Mouse (Mus musculus) small intestine, adult 2 months (tissue): ENCODE data around the gene Zranb2. TPM values are rescaled to one million over a fixed set of nuclear protein-coding genes. Genes with fewer than 3 reads are reported as not detected.

Experiments used
- H3K27ac ChIP-seq: fragments of 200-500 bp; 2 replicates; pipeline ENCODE4 v1.5.1; 2012; ENCODE audit warnings: low read depth, low read length, control low read depth, inconsistent platforms; ENCODE audit not compliant: insufficient read depth
- H3K27me3 ChIP-seq: fragments of 200-500 bp; 2 replicates; pipeline ENCODE4 v1.6.1; 2012; ENCODE audit warnings: mild to moderate bottlenecking, moderate library complexity, low read length, inconsistent platforms; ENCODE audit not compliant: control insufficient read depth, insufficient read depth
- H3K36me3 ChIP-seq: fragments of 200-500 bp; 2 replicates; pipeline ENCODE4 v1.6.1; 2012; ENCODE audit warnings: mild to moderate bottlenecking, low read length, control low read depth, inconsistent platforms; ENCODE audit not compliant: control insufficient read depth, insufficient read depth
- H3K4me1 ChIP-seq: fragments of 200-500 bp; 2 replicates; pipeline ENCODE4 v1.6.1; 2012; ENCODE audit warnings: low read length, inconsistent platforms, mixed read lengths; ENCODE audit not compliant: control insufficient read depth, insufficient read depth, insufficient read length
- H3K4me3 ChIP-seq: fragments of 200-500 bp; 2 replicates; pipeline ENCODE4 v1.5.1; 2012; ENCODE audit warnings: low read depth, mild to moderate bottlenecking, control low read depth, inconsistent platforms, low read length, moderate library complexity
- CTCF ChIP-seq: fragments of 200-500 bp; IDR thresholded peaks from 2 replicates; pipeline ENCODE4 v1.5.1; 2012; ENCODE audit warnings: low read depth, mild to moderate bottlenecking, control low read depth, inconsistent platforms, low read length, moderate library complexity, mixed read lengths; ENCODE audit not compliant: insufficient replicate concordance, insufficient read length; ENCODE audit errors: extremely low read depth
- POLR2A ChIP-seq: fragments of 200-500 bp; IDR thresholded peaks from 2 replicates; pipeline ENCODE4 v1.6.1; 2012; ENCODE audit warnings: low read depth, mild to moderate bottlenecking, control low read depth, inconsistent platforms, low read length, moderate library complexity
- WGBS: fragments of 180-500 bp; shearing (Covaris S2); methylation state at CpG from one replicate; pipeline ENCODE4 v1.1.7; 2018; 5-methylcytosine and 5-hydroxymethylcytosine counted together
- polyA plus RNA-seq: library from polyadenylated mRNA; depleted of rRNA; stranded (reverse); fragments of >200 nt; gene quantifications from 2 replicates; pipeline ENCODE4 v1.2.3, GENCODE M21; 2012; rRNA removed

Gene Zranb2
- polyA plus RNA-seq, 1 experiment, result 0.81 TPM

- TF ChIP-seq POLR2A, result no peak
- no peak for TF ChIP-seq CTCF
- Histone ChIP-seq H3K4me3 (no peak overlapping the region), H3K4me1 (peaks cover 10% of the 10 kb centered on the region; the same call in 1 of the 2 replicates), H3K27ac (no peak overlapping the region), H3K36me3 (no peaks in the 10 kb centered on the region), H3K27me3 (no peaks in the 10 kb centered on the region)
- 68% methylated on average over 5 of the region's 5 CpGs for WGBS
Observed at GRCm38 (mm10) chr3:157578469-157579170, 44.7 kb downstream of the Zranb2 start.

- Histone ChIP-seq H3K4me3 (no peak overlapping the region), H3K36me3 (no peaks in the 10 kb centered on the region), H3K4me1 (peaks cover 10% of the 10 kb centered on the region; the same call in 1 of the 2 replicates), H3K27me3 (no peaks in the 10 kb centered on the region), H3K27ac (no peak overlapping the region)
- 60% methylated on average over 2 of the region's 2 CpGs for WGBS
- TF ChIP-seq CTCF (no peak), POLR2A (no peak)
Observed at GRCm38 (mm10) chr3:157579376-157579775, 45.4 kb downstream of the Zranb2 start.

GRCm38 (mm10) chr3:157580299-157580698 is 46.3 kb downstream of the Zranb2 start:
- WGBS, result 75% methylated on average over 4 of the region's 4 CpGs
- no peak overlapping the region for H3K4me3 ChIP-seq
- no peaks in the 10 kb centered on the region for H3K36me3 ChIP-seq
- H3K27ac ChIP-seq, result no peak overlapping the region
- no peaks in the 10 kb centered on the region for H3K27me3 ChIP-seq
- TF ChIP-seq CTCF (no peak), POLR2A (no peak)
- peaks cover 10% of the 10 kb centered on the region; the same call in 1 of the 2 replicates for H3K4me1 ChIP-seq

GRCm38 (mm10) chr3:157581755-157582154 is 47.8 kb downstream of the Zranb2 start:
- TF ChIP-seq POLR2A, result no peak
- no peak for TF ChIP-seq CTCF
- peaks cover 8% of the 10 kb centered on the region; the same call in 1 of the 2 replicates for H3K4me1 ChIP-seq
- 46% methylated on average over 2 of the region's 2 CpGs for WGBS
- no peaks in the 10 kb centered on the region for H3K27me3 ChIP-seq
- no peaks in the 10 kb centered on the region for H3K36me3 ChIP-seq
- no peak overlapping the region for H3K27ac ChIP-seq
- H3K4me3 ChIP-seq, result no peak overlapping the region

GRCm38 (mm10) chr3:157582626-157583405 is 48.9 kb downstream of the Zranb2 start:
- no peak for TF ChIP-seq CTCF
- TF ChIP-seq POLR2A, result no peak
- Histone ChIP-seq H3K27me3 (no peaks in the 10 kb centered on the region), H3K4me1 (peaks cover 8% of the 10 kb centered on the region; the same call in 1 of the 2 replicates), H3K27ac (no peak overlapping the region), H3K36me3 (no peaks in the 10 kb centered on the region), H3K4me3 (no peak overlapping the region)
- WGBS, result 44% methylated on average over 5 of the region's 5 CpGs

GRCm38 (mm10) chr3:157597837-157598379 is 63.9 kb downstream of the Zranb2 start:
- H3K4me1 ChIP-seq, result peaks cover 3% of the 10 kb centered on the region; the same call in 1 of the 2 replicates
- H3K27ac ChIP-seq, result no peak overlapping the region
- no peak overlapping the region for H3K4me3 ChIP-seq
- no peaks in the 10 kb centered on the region for H3K27me3 ChIP-seq
- TF ChIP-seq POLR2A (no peak), CTCF (no peak)
- WGBS, result 44% methylated on average over 7 of the region's 7 CpGs
- no peaks in the 10 kb centered on the region for H3K36me3 ChIP-seq

Other genes starting within 250 kb of the Zranb2 start
- 2.5 and 18.4 TPM in 2 replicates for gene Ptger3, start 32.7 kb downstream of the Zranb2 start, polyA plus RNA-seq